Mouse (Mus musculus): ENCODE data around the gene Wrnip1. TPM values are rescaled to one million over a fixed set of nuclear protein-coding genes. Genes with fewer than 3 reads are reported as not detected.

Wrnip1 gene
- polyA plus RNA-seq, 1 experiment, result 29.5 TPM

DNA sequence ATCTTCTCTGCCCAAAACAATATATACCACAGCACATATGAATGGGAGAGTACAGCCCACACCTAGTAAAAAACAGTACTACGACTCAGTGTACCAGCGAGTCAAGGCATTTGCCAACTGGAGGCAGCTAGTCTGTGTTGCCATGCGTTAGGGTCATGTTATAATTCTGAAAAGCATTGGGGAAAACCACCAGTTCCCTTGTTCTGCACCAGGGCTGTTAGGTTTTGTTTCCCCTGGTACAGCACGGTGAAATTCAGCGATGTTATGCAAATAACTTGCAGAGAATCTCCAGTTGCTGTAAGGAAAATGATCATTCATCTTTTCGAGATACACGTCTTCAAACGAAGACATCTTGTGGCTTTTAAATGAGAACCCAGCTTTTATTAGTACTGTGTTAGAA is 23.7 kb downstream of the Wrnip1 start:
- H3K4me3 ChIP-seq (ENCODE audit: insufficient read depth, low read length), result no peak overlapping the region
- H3K27ac ChIP-seq (ENCODE audit: insufficient read depth, low read length), result no peak overlapping the region
- no peak for TF ChIP-seq POLR2A (IDR thresholded peaks at IDR 0.05; ENCODE audit: low read depth, low read length)
- no peak for TF ChIP-seq CTCF (IDR thresholded peaks at IDR 0.05; ENCODE audit: borderline replicate concordance, insufficient read depth, low read length)
- no peaks in the 10 kb centered on the region for H3K4me1 ChIP-seq (ENCODE audit: control insufficient read depth, insufficient read depth, low read length)

DNA sequence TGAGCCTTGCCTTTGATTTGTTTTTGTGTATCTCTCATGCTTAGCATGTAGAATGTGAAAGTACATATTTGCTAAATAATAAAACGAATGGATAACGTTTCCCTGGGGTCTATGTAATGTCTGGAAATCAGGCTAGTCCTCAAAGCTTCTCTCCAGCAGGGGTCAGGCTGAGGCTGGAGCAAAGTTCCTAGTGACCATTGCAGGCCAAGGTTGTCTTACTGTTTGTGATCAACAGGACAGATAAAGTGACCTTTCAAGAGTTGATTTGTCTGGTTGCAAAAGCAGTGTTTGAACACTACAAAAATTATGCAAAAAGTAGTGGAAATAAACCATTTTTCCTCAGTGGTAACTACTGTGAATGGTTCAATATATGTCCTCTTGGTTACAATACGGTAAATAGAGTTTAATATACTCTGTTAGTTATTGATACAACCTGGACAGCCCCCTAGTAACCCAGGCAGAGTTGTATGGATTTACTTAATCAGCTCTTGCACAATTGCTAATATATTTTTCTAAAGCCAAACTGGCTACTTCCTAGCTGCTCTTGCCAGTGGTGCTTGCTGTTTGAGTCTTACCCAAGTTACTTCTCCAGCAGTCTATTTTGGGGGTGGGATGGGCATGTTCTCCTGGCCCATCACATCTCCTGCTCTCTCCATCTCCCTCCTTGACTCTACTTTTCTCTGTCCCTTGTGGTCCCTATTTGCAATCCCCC is 25.4 kb downstream of the Wrnip1 start:
- H3K4me3 ChIP-seq (ENCODE audit: insufficient read depth, low read length), result no peak overlapping the region
- H3K4me1 ChIP-seq (ENCODE audit: control insufficient read depth, insufficient read depth, low read length), result no peaks in the 10 kb centered on the region
- TF ChIP-seq POLR2A (IDR thresholded peaks at IDR 0.05; ENCODE audit: low read depth, low read length) (no peak), CTCF (IDR thresholded peaks at IDR 0.05; ENCODE audit: borderline replicate concordance, insufficient read depth, low read length) (no peak)
- no peak overlapping the region for H3K27ac ChIP-seq (ENCODE audit: insufficient read depth, low read length)

DNA sequence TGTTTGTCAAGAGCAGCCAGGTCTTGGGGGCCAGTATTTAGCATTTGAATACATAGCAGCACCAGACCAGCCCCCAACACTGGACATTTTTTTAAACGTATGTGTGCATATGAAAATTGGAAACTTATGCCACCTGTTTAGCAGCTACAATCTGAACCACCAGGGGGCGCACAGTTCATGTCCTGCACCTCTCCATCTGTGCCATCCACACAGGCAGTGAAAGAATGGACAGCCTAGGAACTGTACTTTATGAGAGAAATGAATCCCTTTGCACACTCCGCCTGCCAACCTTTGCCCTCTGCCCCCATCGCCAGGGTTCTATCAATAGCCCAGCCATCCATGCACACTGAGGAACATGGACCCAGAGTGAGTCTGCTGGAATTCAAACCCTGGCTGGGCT is 26.1 kb downstream of the Wrnip1 start:
- H3K4me3 ChIP-seq (ENCODE audit: insufficient read depth, low read length), result no peak overlapping the region
- no peaks in the 10 kb centered on the region for H3K4me1 ChIP-seq (ENCODE audit: control insufficient read depth, insufficient read depth, low read length)
- H3K27ac ChIP-seq (ENCODE audit: insufficient read depth, low read length), result no peak overlapping the region
- no peak for TF ChIP-seq POLR2A (IDR thresholded peaks at IDR 0.05; ENCODE audit: low read depth, low read length)
- TF ChIP-seq CTCF (IDR thresholded peaks at IDR 0.05; ENCODE audit: borderline replicate concordance, insufficient read depth, low read length), result peak; percentile 72; the same call in 1 of the 2 replicates

DNA sequence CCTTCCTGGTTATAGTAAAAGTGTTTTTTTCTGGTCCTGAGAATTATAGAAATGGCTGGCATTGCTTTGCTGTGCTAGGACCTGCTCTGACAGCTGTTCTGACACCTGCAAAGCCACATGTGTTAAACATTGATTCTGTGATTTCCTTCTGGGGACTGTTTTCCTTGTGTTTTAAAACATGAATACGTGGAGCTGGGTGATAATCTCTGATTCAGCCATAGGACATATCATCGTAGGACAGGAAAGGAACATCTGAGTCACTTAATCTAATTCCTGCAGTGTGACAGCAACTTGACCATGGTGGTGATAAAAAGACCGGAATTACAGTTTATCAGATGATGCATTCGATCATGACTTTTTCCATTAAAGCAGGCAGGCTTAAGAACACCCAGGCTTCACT is 27.0 kb downstream of the Wrnip1 start:
- Histone ChIP-seq H3K4me1 (ENCODE audit: control insufficient read depth, insufficient read depth, low read length) (no peaks in the 10 kb centered on the region), H3K27ac (ENCODE audit: insufficient read depth, low read length) (no peak overlapping the region), H3K4me3 (ENCODE audit: insufficient read depth, low read length) (no peak overlapping the region)
- TF ChIP-seq CTCF (IDR thresholded peaks at IDR 0.05; ENCODE audit: borderline replicate concordance, insufficient read depth, low read length) (no peak), POLR2A (IDR thresholded peaks at IDR 0.05; ENCODE audit: low read depth, low read length) (no peak)

DNA sequence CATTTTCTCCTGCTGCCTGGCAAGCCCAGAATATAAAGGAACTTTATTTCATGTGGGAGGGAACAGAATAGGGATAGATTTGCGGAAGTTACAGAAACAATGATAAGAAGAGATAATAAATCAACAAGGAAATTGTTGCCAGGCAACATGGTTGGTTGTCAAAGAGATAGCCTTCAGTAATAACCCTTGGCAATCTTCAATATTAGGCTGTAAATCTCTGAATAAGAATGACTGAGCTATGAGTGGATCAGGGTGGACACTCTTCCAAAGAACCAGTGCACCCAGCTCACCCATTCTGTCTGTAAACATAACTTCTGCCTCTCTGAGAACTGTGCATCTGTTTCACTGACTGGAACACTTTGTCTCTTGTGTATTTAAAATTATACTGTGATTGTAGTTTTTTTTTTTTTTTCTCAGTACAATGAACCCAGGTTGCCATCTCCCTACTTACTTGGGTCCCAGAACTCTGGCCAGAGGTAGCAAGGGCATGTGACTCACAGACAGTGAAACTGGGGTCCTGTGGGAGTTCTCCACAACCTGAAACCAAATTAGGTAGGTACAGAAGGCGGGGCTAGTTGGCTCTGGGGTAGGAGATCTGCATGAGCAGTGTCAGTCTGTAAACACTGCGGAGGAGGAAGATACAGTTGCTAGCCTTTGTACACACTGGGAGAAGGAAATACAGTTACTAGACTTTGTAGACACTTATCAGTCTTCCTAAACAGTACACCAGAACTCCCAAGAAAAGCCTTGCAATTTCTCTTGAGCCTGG is 29.9 kb downstream of the Wrnip1 start:
- no peak overlapping the region for H3K27ac ChIP-seq (ENCODE audit: insufficient read depth, low read length)
- TF ChIP-seq CTCF (IDR thresholded peaks at IDR 0.05; ENCODE audit: borderline replicate concordance, insufficient read depth, low read length), result no peak
- no peak for TF ChIP-seq POLR2A (IDR thresholded peaks at IDR 0.05; ENCODE audit: low read depth, low read length)
- H3K4me1 ChIP-seq (ENCODE audit: control insufficient read depth, insufficient read depth, low read length), result no peaks in the 10 kb centered on the region
- H3K4me3 ChIP-seq (ENCODE audit: insufficient read depth, low read length), result no peak overlapping the region

DNA sequence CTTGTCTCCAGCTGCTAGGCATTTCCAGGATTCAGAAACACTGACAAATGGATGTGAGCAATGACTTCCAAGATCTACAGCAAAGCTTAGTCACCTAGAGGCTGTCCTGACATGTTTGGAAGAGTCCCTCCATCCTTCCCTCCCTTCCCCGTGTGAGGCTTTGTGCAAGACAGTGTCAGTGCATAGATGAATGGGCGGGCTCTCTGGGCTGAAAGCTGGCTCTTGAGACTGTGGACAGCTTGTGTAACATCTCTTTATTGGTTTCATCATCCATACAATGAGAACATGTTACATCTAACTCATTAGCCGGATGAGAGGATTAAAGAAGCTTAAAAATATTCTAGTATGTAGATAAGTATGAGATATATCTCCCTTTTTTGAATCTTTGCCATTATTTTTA is 30.9 kb downstream of the Wrnip1 start:
- Histone ChIP-seq H3K27ac (ENCODE audit: insufficient read depth, low read length) (no peak overlapping the region), H3K4me1 (ENCODE audit: control insufficient read depth, insufficient read depth, low read length) (no peaks in the 10 kb centered on the region), H3K4me3 (ENCODE audit: insufficient read depth, low read length) (no peak overlapping the region)
- TF ChIP-seq POLR2A (IDR thresholded peaks at IDR 0.05; ENCODE audit: low read depth, low read length) (no peak), CTCF (IDR thresholded peaks at IDR 0.05; ENCODE audit: borderline replicate concordance, insufficient read depth, low read length) (no peak)

DNA sequence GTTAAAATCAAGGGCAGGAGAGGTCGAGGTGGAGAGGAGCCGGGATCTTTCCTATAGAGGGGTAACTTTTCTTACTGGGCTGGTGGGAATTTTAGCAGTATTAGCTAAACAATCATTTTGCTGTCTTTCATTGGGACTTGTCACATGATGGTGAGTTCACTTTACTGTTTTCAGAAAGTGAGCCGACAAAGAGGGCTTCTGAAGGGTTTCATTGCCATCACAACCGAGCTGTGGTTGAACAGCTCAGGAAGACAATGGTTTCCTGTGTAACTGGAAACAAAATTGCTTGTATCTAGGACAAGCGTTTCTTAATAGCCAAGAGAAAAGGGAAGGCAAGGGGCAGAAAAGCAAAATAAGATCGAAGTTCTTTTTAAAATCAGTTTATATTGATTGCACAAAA is 31.4 kb downstream of the Wrnip1 start:
- TF ChIP-seq POLR2A (IDR thresholded peaks at IDR 0.05; ENCODE audit: low read depth, low read length) (no peak), CTCF (IDR thresholded peaks at IDR 0.05; ENCODE audit: borderline replicate concordance, insufficient read depth, low read length) (no peak)
- Histone ChIP-seq H3K4me3 (ENCODE audit: insufficient read depth, low read length) (no peak overlapping the region), H3K4me1 (ENCODE audit: control insufficient read depth, insufficient read depth, low read length) (no peaks in the 10 kb centered on the region), H3K27ac (ENCODE audit: insufficient read depth, low read length) (no peak overlapping the region)

DNA sequence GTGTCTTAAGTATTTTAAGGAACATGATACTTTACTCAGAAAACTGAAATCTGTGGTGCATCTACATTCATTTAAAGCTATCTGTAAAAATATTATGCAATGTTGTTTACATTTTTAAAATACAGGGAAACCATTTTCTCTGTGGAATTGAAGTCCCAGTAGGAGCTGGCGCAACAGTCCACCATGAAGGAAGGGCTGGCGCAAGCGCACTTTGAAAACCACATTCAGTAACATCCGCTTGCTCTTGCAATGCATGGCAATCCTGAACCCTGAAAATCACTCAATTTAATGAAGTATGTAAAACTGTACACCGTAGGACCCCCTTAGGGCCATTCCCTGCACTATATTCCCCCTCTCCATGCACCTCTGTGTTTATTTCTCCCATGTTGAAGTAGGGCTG is 32.7 kb downstream of the Wrnip1 start:
- H3K27ac ChIP-seq (ENCODE audit: insufficient read depth, low read length), result no peak overlapping the region
- H3K4me3 ChIP-seq (ENCODE audit: insufficient read depth, low read length), result no peak overlapping the region
- H3K4me1 ChIP-seq (ENCODE audit: control insufficient read depth, insufficient read depth, low read length), result no peaks in the 10 kb centered on the region
- TF ChIP-seq CTCF (IDR thresholded peaks at IDR 0.05; ENCODE audit: borderline replicate concordance, insufficient read depth, low read length), result no peak
- no peak for TF ChIP-seq POLR2A (IDR thresholded peaks at IDR 0.05; ENCODE audit: low read depth, low read length)

DNA sequence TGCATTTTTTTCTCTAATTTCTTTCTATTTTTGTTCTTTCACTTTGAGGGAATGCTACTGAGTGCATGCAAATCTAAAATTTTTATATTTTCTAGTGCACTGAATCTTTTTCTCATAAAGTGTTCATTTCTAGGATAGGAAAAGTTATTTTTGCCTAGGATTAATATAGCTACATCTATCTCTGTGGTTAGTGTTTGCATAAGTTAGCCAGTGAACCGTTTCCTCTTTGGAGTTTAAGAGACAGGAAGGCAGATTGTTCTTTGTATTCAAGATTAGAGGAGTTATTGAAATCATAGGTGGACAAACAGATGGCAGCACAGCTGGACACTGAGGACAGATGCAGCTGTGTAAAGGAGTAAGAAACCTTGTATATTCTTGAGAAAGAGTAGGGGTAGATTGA is 37.5 kb downstream of the Wrnip1 start:
- no peak overlapping the region for H3K27ac ChIP-seq (ENCODE audit: insufficient read depth, low read length)
- no peaks in the 10 kb centered on the region for H3K4me1 ChIP-seq (ENCODE audit: control insufficient read depth, insufficient read depth, low read length)
- TF ChIP-seq CTCF (IDR thresholded peaks at IDR 0.05; ENCODE audit: borderline replicate concordance, insufficient read depth, low read length) (no peak), POLR2A (IDR thresholded peaks at IDR 0.05; ENCODE audit: low read depth, low read length) (no peak)
- H3K4me3 ChIP-seq (ENCODE audit: insufficient read depth, low read length), result no peak overlapping the region

DNA sequence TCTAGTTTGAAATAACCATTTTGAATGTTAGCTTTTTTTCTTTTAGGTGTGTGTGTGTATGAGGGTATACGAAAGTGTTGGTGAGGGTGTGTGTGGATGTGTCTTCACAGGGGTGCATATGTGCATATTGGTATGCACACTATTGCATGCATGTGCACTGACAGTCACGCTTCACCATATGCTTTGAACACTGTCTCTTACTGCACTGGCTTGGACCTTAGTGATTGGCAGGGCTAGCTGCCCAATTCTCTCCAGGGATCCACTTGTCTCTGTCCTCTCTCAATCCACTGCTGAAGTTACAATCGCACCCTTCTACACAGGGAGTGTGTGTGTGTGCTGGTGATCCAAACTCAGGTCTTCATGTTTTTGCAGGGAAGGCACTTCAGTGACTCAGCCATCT is 39.5 kb downstream of the Wrnip1 start:
- Histone ChIP-seq H3K4me3 (ENCODE audit: insufficient read depth, low read length) (no peak overlapping the region), H3K4me1 (ENCODE audit: control insufficient read depth, insufficient read depth, low read length) (no peaks in the 10 kb centered on the region), H3K27ac (ENCODE audit: insufficient read depth, low read length) (no peak overlapping the region)
- TF ChIP-seq POLR2A (IDR thresholded peaks at IDR 0.05; ENCODE audit: low read depth, low read length) (no peak), CTCF (IDR thresholded peaks at IDR 0.05; ENCODE audit: borderline replicate concordance, insufficient read depth, low read length) (no peak)

Measured in embryonic fibroblast, embryonic 13.5 days (primary cell).